Mouse (Mus musculus) midbrain, embryonic 11.5 days (tissue): ENCODE data around the gene Trim26. TPM values are rescaled to one million over a fixed set of nuclear protein-coding genes. Genes with fewer than 3 reads are reported as not detected.

Experiments used
- ATAC-seq: fragments of 200-750 bp; cut with Nextera tagmentation; 2 replicates; pipeline ENCODE4 v1.8.0; 2017; ENCODE audit warnings: moderate TSS enrichment, moderate library complexity; ENCODE audit not compliant: low FRiP score
- DNase-seq: peaks from one replicate; pipeline ENCODE4 v3.0.0; 2015; ENCODE audit warnings: low spot score; ENCODE audit errors: missing footprints
- H3K27ac ChIP-seq: fragments of 300-500 bp; sonication (generic); 2 replicates; pipeline ENCODE4 v1.5.1; 2014; ENCODE audit warnings: low read depth, low read length
- H3K27me3 ChIP-seq: fragments of 300-500 bp; sonication (generic); 2 replicates; pipeline ENCODE4 v1.6.1; 2014; ENCODE audit warnings: mild to moderate bottlenecking, low read length, moderate library complexity, mixed read lengths; ENCODE audit not compliant: control insufficient read depth, insufficient read depth
- H3K36me3 ChIP-seq: fragments of 300-500 bp; sonication (generic); 2 replicates; pipeline ENCODE4 v1.6.1; 2014; ENCODE audit warnings: mild to moderate bottlenecking, low read length, moderate library complexity, mixed read lengths; ENCODE audit not compliant: control insufficient read depth, insufficient read depth
- H3K4me1 ChIP-seq: fragments of 300-500 bp; sonication (generic); 2 replicates; pipeline ENCODE4 v1.6.1; 2014; ENCODE audit warnings: low read length; ENCODE audit not compliant: control insufficient read depth, insufficient read depth
- H3K4me2 ChIP-seq: fragments of 300-500 bp; sonication (generic); 2 replicates; pipeline ENCODE4 v1.6.1; 2014; ENCODE audit warnings: mild to moderate bottlenecking, moderate library complexity
- H3K4me3 ChIP-seq: fragments of 300-500 bp; sonication (generic); 2 replicates; pipeline ENCODE4 v1.5.1; 2014; ENCODE audit warnings: low read depth, low read length
- H3K9ac ChIP-seq: fragments of 300-500 bp; sonication (generic); 2 replicates; pipeline ENCODE4 v1.6.1; 2014; ENCODE audit warnings: low read length
- H3K9me3 ChIP-seq: fragments of 300-500 bp; sonication (generic); 2 replicates; pipeline ENCODE4 v1.6.1; 2016; ENCODE audit warnings: low read length; ENCODE audit not compliant: control insufficient read depth
- WGBS: fragments of 180-500 bp; shearing (Covaris S2); extraction: QIAGEN DNeasy Blood & Tissue Kit; methylation state at CpG from one replicate; pipeline ENCODE4 v1.1.7; 2014; 5-methylcytosine and 5-hydroxymethylcytosine counted together
- polyA plus RNA-seq: library from polyadenylated mRNA; unstranded; fragments of >200 nt; fragmentation: Nextera tagmentation; extraction: Ambion mirVana; gene quantifications from 2 replicates; pipeline ENCODE4 v1.2.1, GENCODE M21; 2014

Trim26 gene
- polyA plus RNA-seq, 1 experiment from 2014 or later, result 32.4 TPM

GRCm38 (mm10) chr17:36866719-36867527 is 30.0 kb downstream of the Trim26 start, which contains the start of gene Trim15:
Trim15 (minus strand) TSS chr17:36867210.
- no peaks in the 10 kb centered on the region for H3K36me3 ChIP-seq
- H3K27me3 ChIP-seq, result 0 out of 2 replicates have a peak, but pooled peaks cover 2% of the 10 kb centered on the region
- peak within 1 kb of the TSS; percentile 28; the same call in 1 of the 2 replicates for H3K9ac ChIP-seq
- H3K4me3 ChIP-seq, result no peak within 1 kb of the TSS
- no peaks in the 10 kb centered on the region for H3K4me1 ChIP-seq
- WGBS, result 17% methylated on average over 29 of the region's 29 CpGs
- ATAC-seq (peak; percentile 42; the same call in 1 of the 2 replicates), DNase-seq (peak; percentile 77)
- H3K9me3 ChIP-seq, result no peaks in the 10 kb centered on the region
- no peak within 1 kb of the TSS for H3K27ac ChIP-seq
- H3K4me2 ChIP-seq, result peak within 1 kb of the TSS; percentile 35

- WGBS, result 81% methylated on average over 2 of the region's 2 CpGs
- Histone ChIP-seq H3K9me3 (no peaks in the 10 kb centered on the region), H3K27ac (no peak overlapping the region), H3K9ac (no peak overlapping the region), H3K4me1 (no peaks in the 10 kb centered on the region), H3K27me3 (0 out of 2 replicates have a peak, but pooled peaks cover 2% of the 10 kb centered on the region), H3K4me2 (no peak overlapping the region), H3K36me3 (no peaks in the 10 kb centered on the region), H3K4me3 (no peak overlapping the region)
- ATAC-seq (no peak), DNase-seq (peak; percentile 77)
These were observed 31.9 kb downstream of the Trim26 start for GRCm38 (mm10) chr17:36868836-36869235.

DNA sequence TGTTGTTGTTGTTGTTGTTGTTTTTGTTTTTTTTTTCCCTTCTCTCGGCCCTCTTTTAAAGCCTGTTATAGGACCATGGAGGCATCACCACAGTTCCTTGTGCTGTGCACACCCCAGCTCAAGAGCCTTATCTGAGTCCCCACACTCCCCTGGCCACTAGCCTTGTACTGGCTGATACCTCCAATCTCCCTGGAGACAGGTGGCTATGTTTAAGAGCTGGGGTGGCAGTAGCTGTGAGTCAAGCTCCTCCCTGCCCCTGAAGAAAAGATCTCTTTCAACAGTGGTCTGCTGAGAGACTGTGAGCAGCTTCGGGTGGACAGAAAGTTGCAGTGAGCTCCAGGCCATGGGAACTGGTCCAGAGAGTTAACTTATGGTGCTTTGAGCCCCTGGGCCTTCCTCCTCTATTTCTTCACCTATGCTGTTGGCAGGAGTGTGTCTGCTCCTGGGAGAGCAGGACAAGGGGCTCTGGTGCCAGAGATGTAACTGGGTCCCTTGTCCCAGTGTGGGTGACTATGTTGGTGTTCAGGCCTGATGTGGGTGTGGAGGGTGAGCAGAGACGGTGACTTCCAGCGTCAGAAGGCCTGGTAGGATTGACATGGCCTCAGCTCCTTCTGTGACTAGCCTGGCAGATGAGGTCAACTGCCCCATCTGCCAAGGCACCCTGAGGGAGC is 32.5 kb downstream of the Trim26 start, which contains the start of gene Trim10:
TSS of gene Trim10 (plus strand) at position 291 of the 671 bp plus-strand sequence.
- Histone ChIP-seq H3K4me1 (no peaks in the 10 kb centered on the region), H3K36me3 (no peaks in the 10 kb centered on the region), H3K4me3 (no peak within 1 kb of the TSS), H3K9ac (no peak within 1 kb of the TSS), H3K27me3 (0 out of 2 replicates have a peak, but pooled peaks cover 2% of the 10 kb centered on the region), H3K4me2 (no peak within 1 kb of the TSS), H3K9me3 (no peaks in the 10 kb centered on the region), H3K27ac (no peak within 1 kb of the TSS)
- WGBS, result 85% methylated on average over 4 of the region's 4 CpGs
- ATAC-seq (no peak), DNase-seq (peak; percentile 65)

- H3K4me2 ChIP-seq, result no peak overlapping the region
- no peak overlapping the region for H3K9ac ChIP-seq
- no peaks in the 10 kb centered on the region for H3K4me1 ChIP-seq
- H3K27me3 ChIP-seq, result 0 out of 2 replicates have a peak, but pooled peaks cover 2% of the 10 kb centered on the region
- 77% methylated on average over 25 of the region's 25 CpGs for WGBS
- H3K27ac ChIP-seq, result no peak overlapping the region
- no peak overlapping the region for H3K4me3 ChIP-seq
- ATAC-seq (no peak), DNase-seq (peak; percentile 62)
- H3K9me3 ChIP-seq, result no peaks in the 10 kb centered on the region
- H3K36me3 ChIP-seq, result no peaks in the 10 kb centered on the region
These were observed 33.2 kb downstream of the Trim26 start for GRCm38 (mm10) chr17:36869955-36870810.

DNA sequence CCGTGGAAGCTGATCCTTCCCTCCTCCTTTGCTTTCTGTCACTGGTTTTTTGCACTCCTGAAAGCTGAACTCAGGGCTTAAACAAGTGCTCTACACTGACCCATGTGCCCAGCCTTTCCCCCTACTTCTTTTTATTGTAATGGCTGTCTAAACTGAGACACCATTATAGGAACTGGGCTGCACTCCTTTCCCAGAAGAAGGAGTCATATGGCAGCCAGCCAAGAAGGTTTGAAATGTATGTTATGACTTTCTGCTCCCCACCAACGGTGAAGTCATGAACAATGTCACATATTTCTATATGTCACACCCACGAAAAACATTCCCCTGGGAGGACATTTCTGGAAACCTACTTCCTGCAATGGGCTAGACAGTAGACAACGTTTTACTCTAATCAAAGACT is 37.7 kb downstream of the Trim26 start:
- H3K9me3 ChIP-seq, result no peaks in the 10 kb centered on the region
- H3K9ac ChIP-seq, result no peak overlapping the region
- H3K4me2 ChIP-seq, result no peak overlapping the region
- no peaks in the 10 kb centered on the region for H3K4me1 ChIP-seq
- no peak for ATAC-seq
- no peak overlapping the region for H3K4me3 ChIP-seq
- H3K27ac ChIP-seq, result no peak overlapping the region
- no peaks in the 10 kb centered on the region for H3K36me3 ChIP-seq
- WGBS, result 75% methylated on average over 4 of the region's 4 CpGs
- H3K27me3 ChIP-seq, result no peaks in the 10 kb centered on the region
- no peak for DNase-seq

- H3K9ac ChIP-seq, result no peak overlapping the region
- H3K4me1 ChIP-seq, result no peaks in the 10 kb centered on the region
- WGBS, result 82% methylated on average over 2 of the region's 2 CpGs
- H3K4me2 ChIP-seq, result no peak overlapping the region
- H3K36me3 ChIP-seq, result no peaks in the 10 kb centered on the region
- no peak overlapping the region for H3K27ac ChIP-seq
- ATAC-seq (no peak), DNase-seq (no peak)
- H3K9me3 ChIP-seq, result no peaks in the 10 kb centered on the region
- H3K4me3 ChIP-seq, result no peak overlapping the region
- no peaks in the 10 kb centered on the region for H3K27me3 ChIP-seq
These were observed 46.4 kb downstream of the Trim26 start for GRCm38 (mm10) chr17:36883350-36883749.

GRCm38 (mm10) chr17:36885132-36885790 is 48.3 kb downstream of the Trim26 start:
- no peaks in the 10 kb centered on the region for H3K4me1 ChIP-seq
- no peak overlapping the region for H3K4me3 ChIP-seq
- H3K4me2 ChIP-seq, result no peak overlapping the region
- DNase-seq (no peak), ATAC-seq (no peak)
- no peaks in the 10 kb centered on the region for H3K27me3 ChIP-seq
- no peaks in the 10 kb centered on the region for H3K36me3 ChIP-seq
- no peaks in the 10 kb centered on the region for H3K9me3 ChIP-seq
- H3K9ac ChIP-seq, result no peak overlapping the region
- no peak overlapping the region for H3K27ac ChIP-seq
- WGBS, result 91% methylated on average over 12 of the region's 12 CpGs

DNA sequence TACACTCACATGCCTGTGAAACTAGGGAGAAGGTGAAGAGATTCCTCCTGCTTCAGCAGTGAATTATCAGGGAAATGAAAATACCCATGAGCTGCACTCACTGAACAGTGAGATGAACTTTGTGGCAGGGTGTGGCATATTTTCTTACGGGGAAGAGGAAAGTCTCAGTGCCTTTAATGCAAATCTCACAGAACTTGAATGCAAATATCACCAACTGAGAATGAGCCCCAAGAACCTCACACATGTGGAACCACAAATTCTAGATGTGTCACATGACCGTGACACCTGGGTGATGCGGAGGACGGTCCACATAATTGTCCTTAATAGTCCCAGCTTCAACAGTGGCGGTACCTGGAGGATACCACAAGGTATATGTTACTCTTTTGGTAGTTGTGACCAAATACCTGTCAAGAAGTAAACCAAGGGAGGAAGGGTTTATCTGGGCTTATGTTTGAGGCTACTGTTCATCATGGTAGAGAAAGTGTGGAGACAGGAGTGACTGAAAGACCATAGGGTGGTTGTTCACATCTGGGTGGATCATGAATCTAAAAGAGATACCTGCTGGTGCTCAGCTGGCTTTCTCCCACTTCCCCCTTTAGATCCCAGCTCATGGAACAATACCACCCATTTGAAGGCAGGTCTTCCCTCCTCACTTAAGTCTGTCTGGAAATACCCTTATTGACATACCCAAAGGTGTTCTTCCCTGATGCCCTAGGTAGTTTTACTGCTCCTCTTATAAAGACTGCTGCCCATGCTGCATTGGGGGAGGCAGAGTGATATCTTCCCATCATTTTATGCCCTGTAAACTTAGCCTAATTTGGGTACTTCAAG is 53.4 kb downstream of the Trim26 start, which contains the start of gene Trim40:
TSS of gene Trim40 (minus strand) at position 51 of the 831 bp plus-strand sequence.
- Histone ChIP-seq H3K9me3 (no peaks in the 10 kb centered on the region), H3K9ac (no peak within 1 kb of the TSS), H3K4me2 (no peak within 1 kb of the TSS), H3K27me3 (no peaks in the 10 kb centered on the region), H3K4me1 (no peaks in the 10 kb centered on the region), H3K4me3 (no peak within 1 kb of the TSS), H3K27ac (no peak within 1 kb of the TSS), H3K36me3 (no peaks in the 10 kb centered on the region)
- no peak for ATAC-seq
- WGBS, result 90% methylated on average over 5 of the region's 5 CpGs
- no peak for DNase-seq
